Mouse (Mus musculus) liver, postnatal 0 days (tissue): Measurements from ENCODE around the gene Zfp784.

ENCODE experiments used
- CTCF ChIP-seq: sonication (generic); IDR thresholded peaks from 2 replicates; pipeline ENCODE4 v1.5.1; 2016; ENCODE audit warnings: antibody characterized with exemption, low read depth
- EP300 ChIP-seq: IDR thresholded peaks from 2 replicates; pipeline ENCODE4 v1.6.1; 2016; ENCODE audit warnings: antibody characterized with exemption, low read depth, mild to moderate bottlenecking

DNA sequence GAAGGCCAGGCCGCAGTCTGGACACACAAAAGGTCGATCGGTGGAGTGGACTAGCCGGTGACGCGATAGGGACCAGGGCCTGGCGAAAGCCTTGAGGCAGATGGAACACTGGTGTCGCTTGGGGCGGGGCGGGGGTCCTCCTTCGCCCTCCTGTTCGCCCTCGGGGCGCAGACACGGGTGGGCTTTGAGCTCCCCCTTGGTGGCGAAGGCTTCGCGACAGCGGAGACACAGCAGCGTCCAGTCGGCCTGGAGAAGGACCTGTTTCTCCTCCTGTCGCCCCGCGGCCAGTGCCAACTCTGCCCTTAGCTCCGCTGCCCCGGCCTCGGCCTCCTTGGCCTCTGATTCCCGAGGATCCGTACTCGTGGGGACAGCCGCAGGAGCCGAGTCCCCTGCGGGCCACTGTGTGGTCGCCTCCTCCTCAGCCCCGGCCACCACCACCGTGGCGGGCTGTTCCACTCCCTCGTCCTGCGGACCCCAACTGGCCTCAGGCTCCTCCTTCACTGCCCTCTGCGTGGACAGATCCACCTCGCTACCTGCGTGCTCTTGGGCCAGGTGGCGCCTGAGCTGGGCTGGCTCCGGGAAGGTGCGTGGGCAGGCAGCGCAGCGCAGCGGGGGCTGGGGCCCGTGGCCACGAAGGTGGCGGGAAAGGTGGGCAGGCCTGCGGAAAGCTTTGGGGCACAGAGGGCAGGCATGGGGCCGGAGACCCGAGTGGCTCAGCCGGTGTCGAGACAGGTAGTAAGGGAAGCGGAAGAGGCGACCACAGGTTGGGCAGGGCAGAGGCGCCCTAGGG lies 44.1 kb downstream of the Zfp784 start:
- TF ChIP-seq EP300 (no peak), CTCF (no peak)
